Mouse (Mus musculus) B cell, adult 2 months (primary cell): ENCODE measurements at regions not wholly inside any gene's neighbourhood (a gene's known extent, or its start where the extent isn't known, plus 50 kb on each side); places are given as distances from the start of the nearest gene placed in this dataset.

Source experiments
- DNase-seq, 2 experiments: peaks; one replicate each; pipeline ENCODE4 v3.0.0; 2022

DNA sequence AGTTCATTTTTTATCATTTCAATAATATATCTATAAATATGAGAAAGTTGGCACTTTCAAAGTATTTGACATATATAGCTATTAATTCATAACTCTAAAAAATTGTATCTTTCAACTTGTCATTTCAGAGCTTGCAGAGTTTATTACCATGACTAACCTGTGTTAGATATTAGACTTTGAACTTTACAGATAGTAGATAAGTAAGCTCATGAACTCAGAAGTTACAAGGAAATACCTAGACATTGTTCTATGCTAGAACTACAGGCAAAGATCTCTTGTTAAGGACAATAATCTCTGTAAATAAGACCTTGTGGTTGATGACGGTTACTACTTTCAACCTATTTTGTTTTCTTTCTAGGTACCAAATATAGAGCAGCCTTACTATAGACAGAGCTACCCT lies 117.0 kb upstream of the Zeb2 start:
- no peak for DNase-seq

DNA sequence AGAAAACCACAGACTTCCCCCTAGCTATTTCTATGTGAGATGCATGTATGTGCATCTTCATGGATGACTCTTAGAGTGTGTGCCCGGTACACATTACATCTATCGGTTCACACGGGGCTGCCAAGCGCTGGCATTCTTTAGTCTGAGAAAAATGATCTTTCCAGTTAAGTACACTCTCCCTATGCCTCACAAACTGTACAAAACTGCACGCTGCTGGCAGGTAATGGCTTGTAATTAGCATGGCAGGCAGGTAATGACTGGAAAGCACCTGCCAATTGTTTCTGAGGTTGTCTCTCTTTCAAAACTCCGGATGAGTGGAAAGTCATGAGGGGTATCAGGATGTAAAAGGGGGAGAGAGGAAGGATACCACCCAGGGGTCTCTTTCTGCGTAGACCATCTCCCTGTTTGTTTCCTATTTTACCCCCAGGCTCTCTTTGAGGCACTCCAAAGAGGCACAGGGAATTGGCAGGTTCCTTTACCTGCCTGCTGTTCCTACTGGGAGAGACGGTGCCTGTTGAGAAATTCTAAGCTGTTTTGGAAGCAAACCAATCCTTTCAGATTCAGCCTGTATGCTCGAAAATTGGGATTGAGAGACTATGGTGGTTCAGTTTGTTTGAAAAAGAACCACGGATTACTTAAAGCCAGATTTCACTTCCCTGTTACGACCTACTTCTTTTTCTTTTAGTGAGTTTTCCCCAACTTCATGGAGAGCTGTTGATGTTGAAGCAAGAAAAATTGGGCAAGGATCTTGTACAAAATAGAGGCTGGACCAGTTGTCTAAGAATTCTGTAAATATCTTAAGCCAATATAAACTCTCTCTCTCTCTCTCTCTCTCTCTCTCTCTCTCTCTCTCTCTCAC lies 113.4 kb upstream of the Zeb2 start:
- DNase-seq = no peak

DNA sequence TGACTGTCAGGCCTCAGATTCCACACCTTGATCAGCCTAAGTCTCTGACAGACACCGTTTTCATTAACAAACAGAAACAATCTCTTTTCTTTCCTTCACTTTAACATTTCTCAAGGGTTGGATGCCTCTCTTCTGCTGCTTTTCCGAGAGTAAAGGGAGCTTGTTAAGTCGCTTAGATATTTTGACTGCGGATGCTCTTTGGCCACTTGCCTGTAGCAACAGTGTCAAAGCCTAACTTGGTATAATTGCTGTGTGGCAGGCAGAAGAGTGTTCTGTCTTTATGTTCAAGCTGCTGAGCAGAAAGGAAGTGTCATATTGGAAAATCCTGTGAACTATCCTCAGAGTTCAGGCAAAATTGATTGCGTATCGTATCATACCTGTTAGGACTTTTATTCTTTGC lies 112.3 kb upstream of the Zeb2 start:
- no peak for DNase-seq

- no peak for DNase-seq
These were observed 110.2 kb upstream of the Zeb2 start for GRCm38 (mm10) chr2:45227276-45227944.

- no peak for DNase-seq
These were observed 108.8 kb upstream of the Zeb2 start for GRCm38 (mm10) chr2:45226045-45226370.

DNA sequence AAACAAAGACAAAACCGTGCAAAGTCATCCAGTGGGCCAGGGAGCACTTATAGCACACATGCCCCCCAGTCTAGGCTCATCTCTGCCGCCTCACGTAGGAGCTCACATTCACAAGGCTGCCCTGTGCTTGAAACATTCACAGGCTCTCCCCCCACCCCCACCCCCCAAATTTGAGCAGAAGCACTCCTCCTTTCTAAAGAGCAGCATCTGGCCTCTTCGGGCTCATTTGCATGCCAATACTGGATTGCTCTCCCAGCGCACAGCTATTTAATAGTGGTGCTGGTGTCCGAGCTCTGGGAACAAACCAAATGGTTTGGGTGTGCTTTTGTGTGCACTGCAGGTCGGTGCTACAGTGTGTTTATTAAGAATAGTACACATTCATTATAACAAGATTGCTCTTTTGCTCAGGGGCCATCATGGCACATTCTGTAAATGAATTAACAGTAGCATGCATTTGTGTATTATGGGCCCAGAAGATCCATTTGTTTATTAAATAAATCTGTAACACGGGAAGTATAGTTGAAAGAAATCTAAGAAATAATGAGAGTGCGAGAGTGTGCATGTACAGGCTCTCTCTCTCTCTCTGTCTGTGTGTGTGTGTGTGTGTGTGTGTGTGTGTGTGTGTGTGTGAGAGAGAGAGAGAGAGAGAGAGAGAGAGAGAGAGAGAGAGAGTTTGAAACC lies 108.3 kb upstream of the Zeb2 start:
- no peak for DNase-seq

GRCm38 (mm10) chr2:45222213-45222612 lies 105.0 kb upstream of the Zeb2 start:
- DNase-seq = no peak

- no peak for DNase-seq
These were observed 102.7 kb upstream of the Zeb2 start for GRCm38 (mm10) chr2:45219851-45220250.

- no peak for DNase-seq
These were observed 95.6 kb upstream of the Zeb2 start for GRCm38 (mm10) chr2:45212833-45213232.

GRCm38 (mm10) chr2:45208526-45208925 lies 91.3 kb upstream of the Zeb2 start:
- DNase-seq = no peak

- no peak for DNase-seq
These were observed 88.6 kb upstream of the Zeb2 start for GRCm38 (mm10) chr2:45205756-45206155.

DNA sequence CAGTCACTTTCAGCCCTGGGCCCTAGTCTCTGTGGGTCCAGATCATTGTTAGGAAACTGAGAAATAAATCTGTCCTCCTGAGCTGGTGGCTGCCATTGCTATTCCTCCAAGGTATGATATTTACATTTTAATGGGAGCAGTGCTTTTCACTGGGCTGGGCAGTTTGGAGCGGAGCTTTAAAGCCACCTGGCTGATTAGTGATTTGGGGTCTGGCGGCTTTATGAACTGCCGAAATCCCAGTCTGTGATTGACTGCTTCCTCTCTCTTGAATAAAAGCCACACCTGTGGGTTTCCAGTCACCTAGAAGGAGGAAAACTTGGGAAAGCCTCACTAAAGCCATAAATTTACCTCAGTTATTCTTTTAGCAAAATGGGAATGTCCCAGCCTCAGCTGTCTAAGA lies 88.0 kb upstream of the Zeb2 start:
- DNase-seq = no peak

GRCm38 (mm10) chr2:45197955-45198631 lies 80.9 kb upstream of the Zeb2 start:
- no peak for DNase-seq

DNA sequence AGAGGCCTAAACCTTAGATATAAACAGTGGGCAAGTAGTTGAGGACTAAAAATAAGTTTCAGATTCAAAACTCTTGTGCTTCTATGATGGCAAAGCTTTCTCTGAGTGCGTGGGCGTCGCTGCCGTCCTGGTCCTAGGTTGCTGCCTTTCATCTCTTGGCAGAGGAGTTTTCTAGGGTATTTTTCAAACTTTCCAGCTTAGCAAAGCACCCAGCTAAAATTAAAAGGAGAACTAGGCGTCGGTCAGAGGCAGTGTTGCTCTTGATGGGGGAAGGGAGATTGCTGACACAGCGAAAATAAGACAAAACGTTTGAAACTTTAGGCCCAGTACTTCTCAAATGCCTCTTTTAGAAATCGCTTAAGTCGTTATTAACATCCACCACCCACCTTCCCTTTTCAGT lies 80.1 kb upstream of the Zeb2 start:
- peak; percentile 19 to 29 for DNase-seq

DNA sequence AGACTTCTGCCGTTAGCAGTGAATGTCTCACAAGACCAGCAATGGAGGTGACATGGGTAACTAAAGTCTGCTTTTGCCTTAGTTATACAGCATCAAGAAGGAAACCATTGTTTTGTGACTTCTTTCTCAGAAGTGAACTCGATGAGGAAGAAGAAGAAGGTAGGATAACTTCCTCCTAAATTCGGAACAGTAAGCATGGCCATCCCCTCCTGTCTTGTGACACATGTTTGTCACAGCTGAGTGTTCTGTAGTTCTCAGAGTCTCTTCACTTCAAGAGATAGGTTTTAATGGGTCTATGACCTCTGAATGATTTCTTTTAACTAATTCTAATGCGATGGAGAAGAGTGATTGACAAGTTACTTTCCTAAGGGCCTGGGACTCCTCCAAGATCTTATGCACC lies 79.3 kb upstream of the Zeb2 start:
- peak; percentile 27 to 37 for DNase-seq

DNA sequence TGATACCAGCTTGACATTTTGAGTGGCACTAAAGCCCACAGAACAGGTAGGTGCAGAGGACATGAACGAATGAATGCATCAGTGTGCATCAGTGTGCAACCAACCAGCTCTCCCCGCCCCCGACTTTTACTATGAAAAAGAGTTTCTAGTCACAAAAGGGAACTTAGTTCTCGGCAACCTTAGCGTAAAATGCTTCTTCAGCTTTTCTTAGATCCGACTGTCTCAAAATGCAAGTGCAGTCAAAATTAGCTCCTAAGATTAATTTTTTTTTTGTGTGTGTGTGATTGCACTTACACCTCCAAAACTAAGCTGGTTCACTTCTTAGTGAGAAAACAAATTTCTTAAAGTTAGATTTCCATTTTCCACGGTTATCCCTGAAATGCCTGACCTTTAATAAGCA lies 77.1 kb upstream of the Zeb2 start:
- peak; percentile 55 to 66 for DNase-seq

- no peak for DNase-seq
These were observed 68.4 kb upstream of the Zeb2 start for GRCm38 (mm10) chr2:45185621-45185999.

DNA sequence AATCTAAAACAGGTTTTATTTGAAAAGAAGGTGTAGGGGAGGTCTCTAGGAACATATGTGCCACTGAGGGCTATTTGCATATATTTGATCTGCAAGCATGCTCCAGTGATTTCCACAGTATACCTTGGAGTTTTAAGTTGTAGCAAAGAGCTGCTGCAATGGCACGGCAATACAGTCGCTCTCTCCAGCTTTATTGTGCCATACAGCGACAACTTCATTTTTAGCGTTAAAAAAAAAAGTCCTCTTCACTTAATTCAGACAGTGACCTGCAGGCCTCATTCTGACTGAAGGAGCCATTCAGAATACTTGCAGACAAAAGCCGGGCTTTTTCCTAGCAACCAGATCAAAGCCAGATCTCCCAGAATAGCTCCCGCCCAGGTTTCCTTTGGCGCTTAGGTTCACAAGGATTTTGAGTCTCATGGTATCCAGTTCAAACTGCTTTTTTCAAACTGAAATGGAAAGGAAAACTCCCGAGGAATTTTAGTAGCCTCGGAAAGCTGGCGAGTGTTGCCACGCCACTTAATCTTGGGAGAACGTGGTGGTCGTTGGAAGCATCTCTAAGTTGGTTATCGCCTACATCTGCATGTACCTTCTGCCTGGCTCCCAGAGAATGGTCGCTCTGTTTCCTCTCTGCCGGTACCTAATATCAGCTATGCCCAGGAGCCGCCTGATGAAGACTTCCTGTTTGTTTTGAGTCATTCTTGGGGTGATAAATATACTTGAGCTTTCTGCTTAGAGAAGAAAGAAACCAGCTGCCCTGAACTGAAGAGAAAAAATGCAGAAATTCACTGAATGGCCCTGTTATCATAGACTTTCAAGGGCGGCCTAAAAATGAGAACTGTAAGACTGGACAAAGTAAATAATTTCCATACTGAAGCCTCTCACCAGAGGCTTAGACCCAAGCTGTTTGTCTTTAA lies 67.8 kb upstream of the Zeb2 start:
- DNase-seq = peak in 1 of 2 experiments; percentile 11

GRCm38 (mm10) chr2:45184149-45184548 lies 67.0 kb upstream of the Zeb2 start:
- DNase-seq = no peak

DNA sequence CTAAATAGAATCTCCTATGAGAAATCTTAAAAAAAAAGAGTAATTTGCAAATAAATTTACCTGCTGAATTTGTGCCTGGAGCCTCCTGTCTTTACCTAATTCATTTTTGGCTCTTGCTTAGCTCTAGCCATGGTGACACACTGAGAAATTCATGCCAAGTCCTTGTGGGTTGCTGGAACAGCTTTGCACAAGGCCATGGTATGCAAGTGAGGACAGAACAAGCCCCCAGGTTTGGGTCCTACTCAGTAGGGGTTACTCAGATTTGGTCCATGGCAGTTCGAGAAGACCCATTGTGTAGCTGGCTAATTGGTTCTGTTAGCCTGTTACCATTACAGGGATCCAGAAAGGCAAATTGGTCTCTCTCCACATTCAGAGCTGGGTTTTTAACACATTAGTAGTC lies 65.7 kb upstream of the Zeb2 start:
- DNase-seq = no peak

GRCm38 (mm10) chr2:45181552-45181951 lies 64.4 kb upstream of the Zeb2 start:
- no peak for DNase-seq

DNA sequence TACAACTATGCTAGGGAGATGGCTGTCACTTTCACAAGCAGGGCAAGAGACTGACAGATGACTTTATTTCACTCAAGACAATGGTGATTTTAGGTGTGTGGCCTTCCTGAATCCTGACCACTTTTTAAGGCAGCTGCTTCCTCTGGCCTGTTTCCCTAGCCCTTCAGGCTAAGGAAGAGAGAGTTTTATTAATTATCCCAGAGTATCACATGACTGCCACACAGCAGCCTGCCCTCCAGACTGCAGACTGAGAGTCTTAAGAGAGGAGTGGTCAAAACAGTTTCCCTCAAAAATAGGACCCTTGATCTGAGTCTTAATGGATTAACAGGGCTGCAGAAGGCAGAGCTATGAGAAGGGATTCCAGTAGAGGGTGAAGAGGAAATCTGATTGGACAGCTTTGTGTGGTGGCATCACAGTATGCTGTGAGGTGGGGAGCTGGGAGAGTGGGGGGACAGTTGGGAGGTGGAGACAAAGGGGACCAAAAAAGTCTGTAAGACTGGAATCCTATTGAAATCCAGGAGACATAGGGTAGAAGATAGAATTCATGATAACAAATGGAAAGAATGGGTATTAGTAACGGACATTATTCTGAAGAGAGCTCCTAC lies 61.8 kb upstream of the Zeb2 start:
- DNase-seq = no peak
